Comparison of ENCODE assay signal across 8 mouse cellular contexts in genomic region chr7:98177929-98178559, GRCm38 (mm10). TPM values are rescaled to one million over a fixed set of nuclear protein-coding genes. Genes with fewer than 3 reads are reported as not detected.
DNase-seq lines count a peak whose midpoint lies in the region; ATAC-seq and TF ChIP-seq lines count a peak whose summit lies in the region.

Capn5 (minus strand) TSS chr7:98178274.

- no peaks in the 10 kb centered on the region for H3K36me3 ChIP-seq in ES-Bruce4 (ENCODE audit: control insufficient read depth, insufficient read depth, low read length, poor library complexity, severe bottlenecking)
- H3K36me3 ChIP-seq in heart, embryonic 14.5 days (ENCODE audit: control insufficient read depth, insufficient read depth, low read length), result no peaks in the 10 kb centered on the region
- peaks cover 3% of the 10 kb centered on the region for H3K36me3 ChIP-seq in liver, embryonic 13.5 days
- no peaks in the 10 kb centered on the region for H3K36me3 ChIP-seq in testis, adult 2 months (ENCODE audit: control insufficient read depth, insufficient read depth, low read length)

- TF ChIP-seq EP300 in ES-Bruce4 (IDR thresholded peaks at IDR 0.05; ENCODE audit: insufficient read depth, low read depth, low read length), result 0 out of 2 replicates have a peak, but pooled peaks have one; percentile 17

- H3K9ac ChIP-seq in ES-Bruce4 (ENCODE audit: low read depth, poor library complexity, severe bottlenecking), result peak within 1 kb of the TSS; percentile 44
- H3K9ac ChIP-seq in heart, embryonic 14.5 days (ENCODE audit: low read length), result peak within 1 kb of the TSS; percentile 75
- peak within 1 kb of the TSS; percentile 85 for H3K9ac ChIP-seq in liver, embryonic 13.5 days

- TF ChIP-seq CTCF in ES-Bruce4 (IDR thresholded peaks at IDR 0.05; ENCODE audit: low read depth, low read length), result peak; percentile 19
- TF ChIP-seq CTCF in brain, embryonic 14.5 days (IDR thresholded peaks at IDR 0.05; ENCODE audit: borderline replicate concordance, extremely low read depth, insufficient read depth, insufficient read length), result peak; percentile 49; the same call in 1 of the 2 replicates
- TF ChIP-seq CTCF in embryonic fibroblast, embryonic 13.5 days (IDR thresholded peaks at IDR 0.05; ENCODE audit: borderline replicate concordance, insufficient read depth, low read length), result peak; percentile 71; the same call in 1 of the 2 replicates
- TF ChIP-seq CTCF in testis, adult 2 months (IDR thresholded peaks at IDR 0.05; ENCODE audit: control insufficient read depth, insufficient read depth, insufficient replicate concordance, low read depth, low read length), result peak; percentile 34; the same call in 1 of the 2 replicates

- peak; percentile 86 for DNase-seq in brain, embryonic 14.5 days (ENCODE audit: low read depth)
- DNase-seq in kidney, postnatal 10 days, result peak; percentile 78
- peak; percentile 74 for DNase-seq in liver, embryonic 13.5 days
- DNase-seq in natural killer cell, adult 2 months (ENCODE audit: low spot score in 2 of 2), result peak; percentile 61 to 71

- no peaks in the 10 kb centered on the region for H3K9me3 ChIP-seq in ES-Bruce4 (replicated peaks; ENCODE audit: control insufficient read depth, insufficient read depth, low read length, poor library complexity, severe bottlenecking)
- no peaks in the 10 kb centered on the region for H3K9me3 ChIP-seq in heart, embryonic 14.5 days (ENCODE audit: control insufficient read depth, low read length)
- no peaks in the 10 kb centered on the region for H3K9me3 ChIP-seq in liver, embryonic 13.5 days (replicated peaks)

- peak; percentile 83 for ATAC-seq in heart, embryonic 14.5 days (ENCODE audit: insufficient number of reproducible peaks, insufficient read depth, low FRiP score, low read depth)
- peak; percentile 69 for ATAC-seq in liver, embryonic 13.5 days (ENCODE audit: low read depth)

- H3K27me3 ChIP-seq in ES-Bruce4 (ENCODE audit: control insufficient read depth, insufficient read depth, low read length, poor library complexity, severe bottlenecking), result no peaks in the 10 kb centered on the region
- no peaks in the 10 kb centered on the region for H3K27me3 ChIP-seq in heart, embryonic 14.5 days (ENCODE audit: control insufficient read depth, insufficient read depth, low read length)
- H3K27me3 ChIP-seq in liver, embryonic 13.5 days, result no peaks in the 10 kb centered on the region
- H3K27me3 ChIP-seq in testis, adult 2 months (ENCODE audit: control insufficient read depth, insufficient read depth, low read length), result no peaks in the 10 kb centered on the region

- peak within 1 kb of the TSS; percentile 97 for H3K4me3 ChIP-seq in ES-Bruce4 (ENCODE audit: low read depth, low read length)
- H3K4me3 ChIP-seq in embryonic fibroblast, embryonic 13.5 days (ENCODE audit: insufficient read depth, low read length), result peak within 1 kb of the TSS; percentile 59
- peak within 1 kb of the TSS; percentile 63 to 76 for H3K4me3 ChIP-seq in heart, embryonic 14.5 days (ENCODE audit: control insufficient read depth in 1 of 2, insufficient read depth in 1 of 2, low read depth in 1 of 2, low read length in 2 of 2)
- peak within 1 kb of the TSS; percentile 81 for H3K4me3 ChIP-seq in liver, embryonic 13.5 days (replicated peaks)
- peak within 1 kb of the TSS; percentile 92 for H3K4me3 ChIP-seq in testis, adult 2 months (ENCODE audit: control insufficient read depth, low read depth, low read length)

- 1% methylated on average over 40 of the region's 44 CpGs for WGBS in heart, embryonic 14.5 days
- WGBS in liver, embryonic 13.5 days (ENCODE audit: insufficient replicate concordance), result 1% methylated on average over 43 of the region's 44 CpGs

- H3K4me2 ChIP-seq in heart, embryonic 14.5 days (ENCODE audit: low read length), result peak within 1 kb of the TSS; percentile 90
- peak within 1 kb of the TSS; percentile 93 for H3K4me2 ChIP-seq in liver, embryonic 13.5 days

- 0 out of 2 replicates have a peak within 1 kb of the TSS, but pooled peaks have one; percentile 45 for H3K27ac ChIP-seq in ES-Bruce4 (ENCODE audit: insufficient read depth, low read length)
- H3K27ac ChIP-seq in embryonic fibroblast, embryonic 13.5 days (ENCODE audit: insufficient read depth, low read length), result peak within 1 kb of the TSS; percentile 48
- 0 out of 4 replicates have a peak within 1 kb of the TSS, but pooled peaks of 1 of the 2 experiments have one; percentile 15 for H3K27ac ChIP-seq in heart, embryonic 14.5 days (replicated peaks in 1 of 2; ENCODE audit: control insufficient read depth in 1 of 2, insufficient read depth in 1 of 2, low read depth in 2 of 2, low read length in 2 of 2)
- peak within 1 kb of the TSS; percentile 99 for H3K27ac ChIP-seq in liver, embryonic 13.5 days
- H3K27ac ChIP-seq in testis, adult 2 months (ENCODE audit: control insufficient read depth, insufficient read depth, low read depth, low read length), result peak within 1 kb of the TSS; percentile 3; the same call in 1 of the 2 replicates

- H3K4me1 ChIP-seq in ES-Bruce4 (ENCODE audit: control insufficient read depth, insufficient read depth, low read length), result peaks cover 5% of the 10 kb centered on the region
- no peaks in the 10 kb centered on the region for H3K4me1 ChIP-seq in embryonic fibroblast, embryonic 13.5 days (ENCODE audit: control insufficient read depth, insufficient read depth, low read length)
- H3K4me1 ChIP-seq in heart, embryonic 14.5 days (ENCODE audit: control insufficient read depth in 2 of 2, insufficient read depth in 2 of 2, low read length in 2 of 2), result peaks cover 0 to 17% of the 10 kb centered on the region in 2 experiments; a peak in 3 of 4 replicates
- H3K4me1 ChIP-seq in liver, embryonic 13.5 days (replicated peaks), result peaks cover 73% of the 10 kb centered on the region
- peaks cover 14% of the 10 kb centered on the region for H3K4me1 ChIP-seq in testis, adult 2 months (ENCODE audit: control insufficient read depth, insufficient read depth, low read length)

- no peak for TF ChIP-seq POLR2A in ES-Bruce4 (IDR thresholded peaks at IDR 0.05; ENCODE audit: insufficient read depth, low read length)
- TF ChIP-seq POLR2A in brain, embryonic 14.5 days (IDR thresholded peaks at IDR 0.05; ENCODE audit: borderline replicate concordance, extremely low read depth, insufficient read depth, insufficient read length, poor library complexity, severe bottlenecking), result no peak
- TF ChIP-seq POLR2A in embryonic fibroblast, embryonic 13.5 days (IDR thresholded peaks at IDR 0.05; ENCODE audit: low read depth, low read length), result peak; percentile 81
- TF ChIP-seq POLR2A in testis, adult 2 months (IDR thresholded peaks at IDR 0.05; ENCODE audit: control insufficient read depth, low read depth, low read length), result no peak

RNA-seq across cellular contexts. Expression of gene Capn5, which starts in this region (rescaled TPM):
- 16.9 and 17.0 TPM in 2 replicates for polyA plus RNA-seq in ES-Bruce4 (2011; ENCODE audit: insufficient read depth, insufficient read length, low read depth, missing spikeins)
- polyA plus RNA-seq in brain, embryonic 14.5 days (2012; rRNA removed), result 20.1 and 25.7 TPM in 2 replicates
- 8.1 and 8.9 TPM in 2 replicates for polyA plus RNA-seq in embryonic fibroblast, embryonic 13.5 days (2011; ENCODE audit: insufficient read length, low read depth, missing spikeins)
- 1.8 and 2.5 TPM in 2 replicates for polyA plus RNA-seq in heart, embryonic 14.5 days (2014; fragmentation: Nextera tagmentation; extraction: Ambion mirVana)
- polyA plus RNA-seq in liver, embryonic 13.5 days (2015; fragmentation: Nextera tagmentation; extraction: Ambion mirVana), result 13.2 and 16.8 TPM in 2 replicates
- polyA plus RNA-seq in testis, adult 2 months (2012; rRNA removed), result 0.85 and 2.2 TPM in 2 replicates

Comparison
In these comparisons a context has a peak if more than half of its experiments do, and no peak if none do; other contexts are left out.
1. CTCF ChIP-seq: peak in every context shown above with its lines; median percentile 71 in embryonic fibroblast, embryonic 13.5 days; 49 in brain, embryonic 14.5 days; 34 in testis, adult 2 months; 19 in ES-Bruce4.